Mouse (Mus musculus) adrenal gland, adult 8-10 months (tissue): ENCODE measurements around the gene Axin2. TPM values are rescaled to one million over a fixed set of nuclear protein-coding genes. Genes with fewer than 3 reads are reported as not detected.
A peak's percentile ranks its signal among the peaks of the same experiment; 100 is the strongest.

ENCODE experiments used
- DNase-seq: peaks from one replicate; pipeline ENCODE4 v3.0.0; 2022
- total RNA-seq, 4 experiments: library from RNA; stranded (reverse); gene quantifications; 2 replicates each; pipeline ENCODE4 v1.2.4; 2022

Axin2 gene
- total RNA-seq, 4 experiments from 2014 or later: 42.3 to 93.1 (median 66.6) TPM

DNA sequence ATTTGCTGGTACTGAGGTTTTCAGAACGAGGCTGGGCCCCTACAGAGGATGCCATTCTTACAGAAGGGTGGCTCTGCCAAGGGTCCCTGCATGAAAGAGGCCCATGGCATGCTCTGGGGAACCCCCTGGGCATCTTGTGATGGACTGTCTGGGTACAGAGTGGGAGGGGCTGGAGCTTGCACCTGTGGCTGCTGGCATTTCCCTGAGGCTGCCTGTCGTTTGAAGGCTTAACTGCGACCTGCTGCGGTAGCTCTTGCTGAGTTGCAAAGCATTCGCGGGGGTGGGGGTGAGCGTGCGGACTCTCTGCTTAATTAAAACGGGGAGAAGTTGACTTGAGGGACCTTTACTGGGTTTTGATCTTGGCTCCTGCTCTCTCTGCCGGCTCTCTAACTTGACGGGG lies 55.4 kb downstream of the Axin2 start:
- no peak for DNase-seq

DNA sequence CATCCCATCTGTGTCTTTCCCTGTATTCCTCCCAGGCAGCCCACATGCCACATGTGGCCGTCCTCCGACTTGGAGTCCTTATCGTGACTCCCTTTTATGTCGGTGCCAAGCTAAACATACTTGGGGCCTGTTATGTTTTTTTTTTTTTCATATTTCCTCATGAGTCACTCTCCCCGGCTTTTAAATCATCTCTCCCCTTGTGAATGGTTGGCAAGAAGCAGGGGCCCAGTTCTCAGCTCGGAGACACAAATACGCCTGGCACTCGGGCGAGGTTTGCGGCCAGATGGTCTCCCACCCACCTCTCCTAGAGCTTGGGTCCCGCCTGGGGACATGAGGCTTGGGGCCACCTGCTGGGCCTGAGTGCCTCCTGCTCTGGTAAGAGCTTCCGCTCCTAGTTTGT lies 60.4 kb downstream of the Axin2 start:
- DNase-seq: peak; percentile 76

DNA sequence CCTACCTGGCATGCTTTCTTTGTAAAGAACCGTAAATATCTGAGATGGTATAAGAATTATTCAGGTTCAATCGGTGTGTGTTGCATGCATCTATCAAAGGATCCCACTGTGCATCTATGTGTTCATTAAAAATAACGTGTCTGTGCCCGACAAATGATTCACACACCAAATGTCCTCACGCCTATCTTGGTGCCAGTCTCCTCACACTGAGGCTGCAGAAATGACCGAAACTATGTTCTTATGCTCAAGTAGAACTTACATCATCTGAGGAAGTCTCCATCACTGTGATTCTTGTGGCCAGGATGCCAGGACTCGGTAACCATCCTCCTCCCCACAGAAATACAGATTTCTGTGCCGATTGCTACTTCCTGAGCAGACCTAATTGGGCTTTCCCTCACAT lies 60.9 kb downstream of the Axin2 start:
- no peak for DNase-seq

DNA sequence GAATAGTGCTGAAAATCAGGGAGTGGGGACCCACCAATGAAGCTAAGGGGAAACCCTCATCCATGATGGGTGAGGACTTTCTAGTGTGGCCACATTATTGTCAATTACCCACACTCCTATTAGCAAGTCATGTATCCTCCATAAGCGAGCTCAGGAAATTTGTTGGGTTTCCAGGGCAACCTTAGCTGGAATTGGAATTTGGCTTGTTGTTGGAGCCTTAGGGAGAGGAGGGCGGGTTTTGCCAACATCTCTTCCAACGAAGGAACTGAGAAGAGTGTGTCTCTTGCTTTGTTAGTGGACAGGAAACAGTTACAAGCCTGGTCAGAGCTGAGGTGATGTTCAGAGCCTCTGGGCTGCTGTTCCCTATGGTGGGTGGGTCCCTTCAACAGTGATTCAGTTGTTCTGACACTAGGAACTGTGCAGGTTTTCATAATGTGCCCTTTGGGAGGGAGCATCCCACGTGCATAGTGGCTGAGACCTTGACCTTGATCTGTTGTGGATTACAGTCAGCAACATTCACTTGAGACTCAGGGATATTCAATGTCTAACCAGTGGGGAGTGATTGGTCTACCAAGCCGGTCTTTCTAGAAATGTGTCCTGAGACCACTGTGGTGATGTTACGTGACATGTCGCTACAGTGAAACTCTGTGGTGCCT lies 63.4 kb downstream of the Axin2 start:
- DNase-seq: peak; percentile 50

DNA sequence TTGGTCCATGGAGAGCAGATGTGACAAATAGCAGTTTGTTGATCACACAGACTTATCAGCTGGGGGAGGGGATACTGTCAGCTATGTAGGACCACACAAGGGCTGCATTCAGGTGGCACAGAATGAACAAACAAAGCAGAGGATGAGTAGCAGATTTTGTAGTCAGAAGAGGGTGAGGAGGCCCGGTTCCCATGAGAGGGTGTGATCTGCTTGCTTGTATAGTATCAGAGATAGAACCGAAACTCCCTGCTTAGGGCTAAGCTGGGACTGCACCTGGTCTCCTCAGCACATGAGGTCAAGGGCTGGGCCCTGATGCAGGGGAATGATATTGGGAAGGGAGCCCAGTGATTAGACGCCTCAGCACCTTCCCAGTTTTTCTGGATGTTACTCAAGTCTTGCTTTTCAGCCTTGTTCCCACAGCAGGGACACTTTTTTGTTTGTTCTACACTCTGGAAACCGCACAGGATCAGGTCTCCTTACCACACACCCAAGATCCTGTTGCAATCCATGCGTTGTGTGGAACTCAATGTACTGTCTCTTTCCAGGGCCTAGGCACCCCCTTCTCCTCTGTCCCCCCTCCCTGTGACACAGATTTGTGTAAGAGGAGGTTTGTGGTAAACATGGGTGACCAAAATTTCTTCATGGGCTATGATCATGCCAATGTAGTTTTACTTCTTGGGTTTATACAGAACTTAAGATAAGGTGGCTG lies 64.7 kb downstream of the Axin2 start:
- DNase-seq: no peak

DNA sequence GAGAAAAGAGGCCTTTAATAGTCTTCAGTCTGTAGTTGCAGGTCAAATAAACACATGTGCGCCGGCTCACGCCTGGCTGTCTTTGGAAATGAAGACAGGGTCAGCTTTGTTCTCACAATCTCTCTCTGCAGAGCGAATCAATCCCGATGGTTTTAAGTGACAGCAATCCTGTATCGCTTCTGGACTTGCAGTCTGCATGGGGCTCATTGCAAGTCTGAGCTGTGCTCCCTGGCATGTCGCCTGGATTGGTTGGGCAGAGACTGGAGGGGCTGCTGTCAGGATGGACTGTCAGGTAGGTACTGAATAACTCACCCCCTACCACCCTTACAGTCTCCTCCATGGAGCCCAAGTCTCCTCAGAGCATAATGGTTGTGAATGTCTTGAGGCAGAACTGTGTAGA lies 65.7 kb downstream of the Axin2 start:
- no peak for DNase-seq

DNA sequence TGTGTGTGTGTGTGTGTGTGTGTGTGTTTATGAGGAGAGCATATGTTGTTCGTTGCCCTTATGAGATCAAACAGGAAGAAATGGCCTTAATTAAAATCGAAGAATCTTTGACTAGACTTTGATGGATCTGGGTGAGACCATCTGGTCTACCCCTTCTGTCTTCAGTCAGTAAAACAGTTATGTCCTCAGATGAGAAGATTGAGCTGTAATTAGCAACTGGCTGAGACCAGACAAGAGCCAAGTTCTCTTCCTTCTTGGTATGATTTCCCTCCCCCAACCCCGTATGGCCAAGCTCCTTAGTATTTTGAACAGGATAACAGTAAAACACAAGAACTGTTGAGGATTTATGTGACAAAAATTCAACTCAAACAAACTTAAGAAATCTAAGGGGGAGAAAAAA lies 67.1 kb downstream of the Axin2 start:
- DNase-seq: no peak

DNA sequence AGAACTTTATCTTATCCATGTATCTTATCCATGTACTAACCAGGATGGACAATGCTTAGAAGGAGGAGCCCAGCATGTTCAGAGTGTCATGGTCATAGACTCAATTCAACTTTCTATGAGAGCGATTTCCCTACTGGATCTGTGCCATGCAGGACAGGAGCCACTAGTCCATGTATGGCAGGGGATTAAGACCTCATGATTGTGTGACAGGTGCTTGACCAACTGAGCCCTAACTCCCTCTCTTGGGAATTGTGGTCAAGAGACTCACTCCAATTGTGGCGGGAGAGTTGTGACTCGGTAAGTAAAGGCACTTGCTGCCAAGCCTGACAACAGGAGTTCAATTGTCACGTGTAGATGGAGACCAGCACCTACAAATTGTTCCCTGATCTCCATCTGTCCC lies 67.6 kb downstream of the Axin2 start:
- no peak for DNase-seq

DNA sequence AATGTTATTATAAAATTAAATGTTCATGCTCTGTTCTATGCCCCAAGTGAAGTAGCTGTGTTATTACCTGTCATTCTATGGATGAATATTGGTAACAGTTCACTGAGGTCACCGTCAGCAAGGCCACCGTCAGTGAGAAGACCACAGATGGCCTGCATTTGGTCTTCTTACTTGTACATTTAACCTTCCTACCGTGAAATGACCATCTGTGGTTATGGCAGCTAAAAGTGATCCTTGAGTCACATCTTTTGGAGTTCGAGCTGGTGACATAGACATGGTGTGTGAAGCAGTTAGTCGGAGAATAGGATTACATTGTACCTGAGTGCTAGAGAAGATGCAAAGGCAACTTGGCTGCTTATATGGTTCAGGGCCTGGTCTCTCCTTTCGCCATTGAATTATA lies 68.1 kb downstream of the Axin2 start:
- DNase-seq: no peak

DNA sequence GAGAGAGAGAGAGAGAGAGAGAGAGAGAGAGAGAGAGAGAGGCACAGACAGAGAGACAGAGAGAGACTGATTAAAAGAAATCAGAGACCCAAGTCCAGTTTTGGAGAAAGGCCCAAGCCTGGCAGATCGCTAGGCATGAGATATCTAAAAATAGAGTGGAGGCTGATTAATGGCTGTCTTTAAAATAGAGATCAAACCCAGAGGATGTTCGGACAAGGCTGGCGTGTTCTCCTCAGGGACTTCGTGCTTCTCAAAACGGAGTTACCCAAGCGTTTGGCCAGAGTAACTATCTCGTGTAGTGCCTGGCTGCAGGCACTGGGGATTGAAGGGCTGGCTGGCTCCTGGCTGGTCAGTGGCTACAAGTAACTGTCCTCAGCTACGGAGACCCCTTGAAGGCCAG lies 69.8 kb downstream of the Axin2 start:
- peak; percentile 68 for DNase-seq

DNA sequence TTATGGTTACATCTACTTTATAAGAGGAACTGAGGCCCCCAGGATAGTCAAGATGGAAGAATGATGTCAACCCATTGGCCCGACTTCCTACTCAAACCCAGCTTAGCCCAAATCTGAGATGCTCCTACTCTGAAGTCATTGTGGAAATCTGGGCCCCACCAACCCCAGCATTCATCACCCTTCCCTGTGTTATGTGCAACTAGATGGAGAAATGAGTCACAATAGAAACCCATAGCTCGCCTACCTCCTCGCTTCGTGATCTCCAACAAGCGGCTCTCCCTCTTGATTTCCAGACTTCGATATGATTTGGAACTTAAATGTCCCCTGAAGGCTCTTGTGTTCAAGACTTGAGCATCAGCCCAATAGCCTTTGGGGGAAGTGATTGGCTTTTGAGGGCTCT lies 73.3 kb downstream of the Axin2 start:
- DNase-seq: no peak

DNA sequence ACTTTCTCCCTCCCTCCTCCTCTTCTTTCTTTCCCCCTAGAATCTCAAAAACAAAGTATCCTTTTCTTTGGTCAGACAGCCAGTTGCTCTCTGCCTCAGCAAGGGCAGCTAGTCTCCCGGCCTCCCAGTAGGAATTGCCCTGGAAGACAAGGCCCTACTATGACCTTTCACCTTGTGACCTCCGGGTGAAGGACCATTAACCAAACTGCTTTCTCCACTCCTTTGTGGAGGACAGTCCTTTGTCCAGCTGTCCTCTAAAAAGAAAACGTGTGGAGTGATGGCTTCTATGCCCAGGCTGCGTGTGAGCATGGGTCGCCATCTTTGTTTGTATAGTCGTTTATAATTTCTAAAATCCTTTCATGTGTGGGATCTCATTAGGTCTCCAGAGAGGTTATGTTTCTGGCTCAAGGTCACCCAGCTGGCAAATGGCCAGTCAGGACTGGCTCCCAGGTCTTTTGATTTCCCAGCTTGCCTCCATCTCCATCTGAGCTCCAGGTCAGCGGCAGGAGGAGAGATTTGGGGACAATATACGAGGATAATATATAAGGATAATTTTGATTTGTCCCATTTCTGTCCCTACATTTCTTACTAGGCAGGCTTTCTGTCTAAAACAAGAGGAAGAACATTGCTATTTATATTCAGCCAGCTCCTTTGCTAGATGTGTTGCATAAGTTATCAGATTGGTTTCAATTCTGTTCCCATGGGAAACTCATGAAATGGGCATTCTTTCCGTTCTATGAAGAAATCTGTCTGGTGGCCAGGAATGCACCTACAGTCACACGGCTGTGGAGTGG lies 75.2 kb downstream of the Axin2 start:
- DNase-seq: no peak

DNA sequence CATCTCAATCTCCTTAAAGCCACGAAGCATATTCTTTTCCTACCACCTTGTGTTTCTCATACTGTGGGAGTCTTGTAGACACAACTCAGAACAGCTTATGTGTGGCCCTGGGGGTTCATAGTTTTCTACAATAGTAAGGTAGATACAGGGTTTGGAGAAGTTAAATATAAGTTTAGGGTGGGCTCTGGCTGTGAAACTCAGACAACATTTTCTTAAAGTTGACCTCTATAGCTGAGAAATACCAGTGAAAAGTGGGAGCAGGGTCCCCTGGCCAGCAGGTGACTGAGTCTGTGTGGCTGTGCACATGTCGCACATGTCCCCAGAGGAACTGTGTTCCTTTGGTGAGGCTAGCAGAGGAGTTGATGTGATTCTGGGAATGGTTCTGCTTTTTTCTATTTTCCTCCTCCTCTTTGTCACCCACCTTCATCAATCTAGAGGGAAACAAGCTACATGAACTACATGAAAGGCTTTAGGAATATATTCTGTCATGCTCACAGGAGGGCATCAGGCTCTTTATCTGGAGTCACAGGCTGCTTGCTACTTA lies 75.9 kb downstream of the Axin2 start:
- DNase-seq: no peak

DNA sequence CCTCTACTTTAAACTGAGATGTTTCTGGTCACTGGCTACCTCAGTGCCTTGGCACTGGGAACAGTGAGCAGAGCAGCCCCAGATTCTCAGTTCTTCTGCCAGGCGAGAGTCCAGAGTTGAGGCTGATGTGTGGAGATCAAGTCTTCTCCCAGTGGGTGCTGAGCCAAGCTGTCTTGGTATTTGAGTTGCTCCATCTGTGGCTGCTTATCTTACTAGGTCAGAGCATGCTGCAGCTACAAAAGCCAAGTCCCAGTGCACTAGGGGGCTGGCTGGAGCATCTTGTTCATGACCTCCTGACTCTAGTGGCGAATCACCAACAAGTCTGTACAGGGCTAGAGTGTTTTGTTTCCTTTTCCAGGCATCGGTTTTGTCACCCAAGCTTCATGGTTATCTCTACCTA lies 77.7 kb downstream of the Axin2 start:
- no peak for DNase-seq

Other genes starting within 250 kb of the Axin2 start
- gene E030025P04Rik, start 224.0 kb downstream of the Axin2 start, total RNA-seq: not detected